Mouse (Mus musculus) cerebellum, postnatal 25 days (tissue): ENCODE results near the gene Nhsl2.

Experiments used
- DNase-seq, 2 experiments: peaks; one replicate each; pipeline ENCODE4 v3.0.0; 2021; ENCODE audit warnings: mixed read lengths in 2 of 2

Nhsl2 gene

DNA sequence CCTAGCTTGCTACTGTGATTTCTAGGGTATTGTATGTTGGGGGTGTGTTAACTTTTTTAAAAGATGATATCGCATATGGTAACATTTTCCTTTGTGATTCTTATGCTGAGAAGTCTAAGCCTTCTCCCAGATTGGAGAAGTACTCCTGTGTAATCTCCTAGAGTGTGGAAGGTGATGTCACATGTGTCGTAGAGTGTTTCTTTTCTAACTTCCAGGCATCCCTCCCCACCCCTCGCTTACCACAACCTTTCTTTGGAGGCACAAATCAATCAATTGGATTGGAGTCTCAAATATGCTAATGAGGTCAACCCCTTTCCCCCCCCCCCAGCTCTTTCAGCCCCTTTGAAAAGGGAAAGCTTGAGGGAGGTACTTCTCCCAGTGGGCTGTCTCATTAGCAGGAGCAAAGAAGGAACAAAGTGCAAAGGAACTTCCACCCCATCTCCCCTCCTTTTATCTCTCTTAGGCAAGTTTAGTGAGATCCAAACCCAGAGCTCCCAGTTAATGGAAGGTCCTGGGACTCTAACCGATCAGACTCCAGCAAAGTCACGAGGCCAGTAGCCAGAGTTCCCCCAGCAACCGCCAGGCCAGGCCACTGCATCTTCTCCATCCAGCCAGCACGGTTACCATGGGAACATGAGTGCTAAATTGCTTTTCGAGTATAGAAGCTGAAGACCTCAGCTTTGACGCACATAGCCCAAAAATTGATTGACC is 137.6 kb downstream of the Nhsl2 start:
- DNase-seq, result no peak

- peak; percentile 56 to 76 for DNase-seq
Observed at GRCm38 (mm10) chrX:101993841-101994571, 144.8 kb downstream of the Nhsl2 start.

DNA sequence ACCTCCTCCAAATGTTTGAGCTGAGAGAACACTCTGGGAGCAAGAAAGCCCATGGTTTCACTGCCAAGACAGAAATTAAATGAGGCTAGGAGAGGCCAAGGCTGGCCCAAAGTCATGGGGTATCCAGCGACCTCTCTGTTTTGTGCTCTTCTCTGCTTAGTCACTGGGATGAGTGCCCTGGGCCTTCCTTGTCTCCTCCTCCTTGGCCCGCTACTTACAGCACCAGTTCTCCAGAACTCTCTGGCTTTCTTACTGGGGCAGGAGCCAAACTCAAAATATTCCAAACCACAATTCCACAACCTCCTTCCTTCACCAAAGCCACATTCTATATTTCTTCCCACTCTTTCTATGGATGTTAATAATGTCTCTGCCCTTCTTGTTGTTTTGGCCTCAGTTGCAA is 147.5 kb downstream of the Nhsl2 start:
- no peak for DNase-seq

DNA sequence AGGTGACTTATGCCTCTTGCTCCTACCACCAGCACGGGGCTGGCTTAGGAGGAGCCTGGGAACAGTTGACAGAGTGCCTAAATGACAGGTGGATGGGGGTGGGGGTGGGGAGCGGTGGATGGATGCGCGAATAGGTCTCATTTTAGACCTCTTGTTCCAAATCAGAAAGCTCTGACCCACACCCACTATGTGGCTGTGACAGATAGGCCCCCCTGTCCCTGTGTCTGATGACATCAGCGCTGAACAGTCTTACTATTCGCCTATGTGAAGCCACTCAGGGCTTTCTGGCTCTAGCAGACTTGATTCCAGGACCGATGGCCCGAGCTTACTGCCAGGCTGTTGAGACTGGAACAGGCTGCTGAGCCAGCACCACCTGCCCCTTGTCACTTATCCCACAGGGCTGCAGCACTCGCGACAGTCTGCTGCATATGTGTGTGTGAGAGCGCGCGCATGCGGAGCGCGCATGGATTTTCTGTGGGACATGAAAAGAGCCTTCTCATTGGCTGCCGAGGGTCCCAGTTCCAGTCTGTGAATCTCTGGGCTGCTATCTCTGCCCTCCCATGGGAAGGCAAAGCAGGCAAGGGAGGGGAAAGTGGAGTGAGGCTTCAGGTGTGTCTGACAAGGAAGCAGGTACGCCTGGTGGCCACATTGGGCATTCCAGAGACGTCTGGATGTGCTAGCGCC is 154.6 kb downstream of the Nhsl2 start:
- DNase-seq, result peak; percentile 75 to 81

DNA sequence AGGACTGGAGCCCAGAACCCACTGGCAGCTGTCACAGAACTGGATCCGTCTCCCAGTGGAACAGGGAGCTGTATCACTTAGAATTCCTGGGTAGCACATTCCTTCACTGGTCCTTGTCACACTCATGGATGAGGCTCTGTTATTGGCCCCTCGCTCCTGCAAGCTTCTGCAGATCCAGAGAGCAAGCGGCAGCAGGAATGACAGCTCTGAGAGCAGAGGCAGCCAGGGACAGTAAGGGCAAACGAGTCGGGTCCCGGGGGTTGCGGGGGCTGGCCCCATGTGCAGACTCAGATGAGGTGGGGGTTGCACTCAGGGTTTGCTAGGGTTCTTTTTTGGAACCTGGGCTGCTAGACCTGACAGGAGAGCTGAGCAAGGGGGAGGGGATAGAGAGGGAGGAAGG is 155.2 kb downstream of the Nhsl2 start:
- DNase-seq, result no peak

- peak in 1 of 2 experiments; percentile 28 for DNase-seq
Observed at GRCm38 (mm10) chrX:102005141-102005641, 156.0 kb downstream of the Nhsl2 start.

DNA sequence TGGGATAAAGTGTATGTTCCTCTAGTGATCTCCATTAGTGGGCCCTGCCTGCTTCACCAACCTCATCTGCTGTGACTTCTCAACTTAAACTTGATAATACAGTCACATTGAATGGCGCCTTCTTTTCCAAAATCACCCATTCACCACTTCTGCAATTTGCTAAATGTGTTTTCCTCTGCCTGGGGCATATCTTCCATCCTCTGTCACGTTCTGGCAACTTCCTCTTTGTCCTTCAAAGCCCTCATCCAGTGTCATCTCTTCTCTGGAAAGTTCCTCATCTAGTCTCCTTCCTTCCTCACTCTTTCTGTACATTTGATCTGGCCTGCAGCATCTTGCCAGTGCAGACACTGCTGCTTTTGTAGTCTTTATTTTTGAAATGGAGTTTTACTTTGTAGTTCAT is 158.8 kb downstream of the Nhsl2 start:
- DNase-seq, result no peak

- peak in 1 of 2 experiments; percentile 19 for DNase-seq
Observed at GRCm38 (mm10) chrX:102017213-102017923, 168.2 kb downstream of the Nhsl2 start.

DNA sequence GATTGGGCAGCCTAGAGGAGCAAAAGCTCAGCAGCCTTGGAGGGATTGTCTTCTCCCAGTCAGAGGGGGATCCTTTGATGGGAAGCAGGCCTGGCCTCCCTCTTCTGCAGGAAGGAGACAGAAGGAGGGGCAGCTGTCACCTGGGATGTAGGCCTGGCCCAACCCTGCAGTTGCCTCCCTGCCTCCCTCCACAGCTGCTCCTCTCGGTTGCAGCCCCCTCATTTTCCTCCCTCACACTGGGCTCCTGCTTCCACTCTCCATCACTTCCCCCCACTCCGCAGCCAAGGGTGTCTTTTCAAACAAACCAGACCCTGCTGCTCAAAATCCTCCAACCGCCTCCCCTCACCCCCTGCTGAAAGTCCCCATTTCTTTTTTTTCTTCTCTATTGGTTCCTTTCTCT is 169.7 kb downstream of the Nhsl2 start:
- DNase-seq, result no peak

DNA sequence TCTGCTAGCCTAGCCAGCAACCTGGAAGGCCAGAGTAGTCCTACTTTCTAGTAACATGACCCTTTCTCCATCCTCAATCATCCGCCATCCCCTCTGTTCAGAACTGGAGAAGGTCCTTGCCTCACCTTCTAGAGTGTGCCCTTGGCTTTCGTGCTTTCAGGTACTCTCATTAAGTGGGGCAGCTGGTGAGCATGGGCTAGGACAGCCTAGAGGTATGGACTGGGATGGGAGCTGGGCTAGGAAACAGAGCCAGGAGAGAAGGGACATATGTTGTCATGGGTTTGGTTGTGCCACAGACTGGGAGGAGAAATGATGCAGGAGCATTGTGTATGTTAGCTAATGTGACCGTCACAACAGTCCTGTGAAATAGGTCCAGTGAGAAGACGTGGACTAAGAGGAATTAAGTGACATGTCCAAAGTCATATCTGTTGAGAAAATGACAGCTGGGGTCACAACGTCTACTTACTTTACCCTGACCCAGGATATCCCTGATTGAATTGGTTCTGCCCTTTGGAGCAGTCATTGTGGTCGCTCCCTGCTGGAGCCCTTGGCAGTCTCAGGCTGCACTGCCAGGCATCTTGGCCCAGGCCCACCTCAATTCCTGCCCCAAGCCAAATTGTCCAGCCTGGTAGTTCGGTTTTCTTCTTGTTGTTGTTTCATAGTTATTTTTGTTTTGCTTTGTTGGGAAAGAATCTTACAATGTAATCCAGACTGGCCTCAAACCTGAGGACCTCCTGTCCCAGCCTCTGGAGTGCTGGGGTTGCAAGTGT is 170.5 kb downstream of the Nhsl2 start:
- DNase-seq, result peak; percentile 61 to 73

GRCm38 (mm10) chrX:102024976-102025375 is 175.8 kb downstream of the Nhsl2 start:
- DNase-seq, result no peak

GRCm38 (mm10) chrX:102031851-102032250 is 182.7 kb downstream of the Nhsl2 start:
- no peak for DNase-seq

DNA sequence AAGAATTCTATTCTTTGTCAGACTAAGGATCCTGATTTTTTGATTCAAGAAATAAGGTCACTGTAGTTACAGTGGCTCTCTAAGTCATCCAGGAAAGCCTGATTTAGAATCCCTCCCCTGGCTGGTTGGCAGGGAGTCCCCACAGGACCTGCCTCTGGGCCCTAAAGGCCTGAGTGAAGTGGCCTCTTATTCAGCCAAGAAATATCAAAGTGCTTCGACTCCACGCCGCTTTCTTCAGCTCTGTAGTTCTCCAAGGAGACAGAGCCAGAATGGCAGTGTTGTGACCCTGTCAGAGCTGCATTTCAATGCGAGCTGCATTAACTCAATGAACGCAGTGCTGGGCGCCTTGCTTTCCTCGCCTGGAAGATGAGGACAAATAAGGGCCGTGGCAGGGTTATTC is 183.2 kb downstream of the Nhsl2 start:
- DNase-seq, result no peak

- no peak for DNase-seq
Observed at GRCm38 (mm10) chrX:102033566-102033965, 184.4 kb downstream of the Nhsl2 start.

DNA sequence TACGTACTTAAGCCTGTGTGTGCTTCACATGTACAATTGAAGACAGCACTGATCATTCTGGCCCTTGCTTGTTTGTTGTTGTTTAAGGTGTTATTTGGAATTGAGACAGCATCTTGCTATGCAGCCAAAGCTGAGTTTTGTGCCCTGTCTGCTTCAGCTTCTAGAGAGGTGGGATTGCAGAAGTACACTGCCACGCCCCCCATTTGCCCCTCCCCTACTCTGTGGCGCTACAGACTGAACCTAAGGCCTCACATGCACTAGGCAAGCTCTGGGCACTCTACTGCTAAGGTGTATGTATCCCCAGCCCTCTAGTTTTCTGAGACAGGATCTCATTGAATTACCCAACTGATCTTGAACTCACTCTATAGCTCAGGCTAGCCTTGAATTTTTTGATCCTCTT is 186.5 kb downstream of the Nhsl2 start:
- DNase-seq, result no peak

GRCm38 (mm10) chrX:102036866-102037361 is 187.7 kb downstream of the Nhsl2 start:
- no peak for DNase-seq

GRCm38 (mm10) chrX:102037506-102037905 is 188.3 kb downstream of the Nhsl2 start:
- DNase-seq, result peak; percentile 59 to 82

DNA sequence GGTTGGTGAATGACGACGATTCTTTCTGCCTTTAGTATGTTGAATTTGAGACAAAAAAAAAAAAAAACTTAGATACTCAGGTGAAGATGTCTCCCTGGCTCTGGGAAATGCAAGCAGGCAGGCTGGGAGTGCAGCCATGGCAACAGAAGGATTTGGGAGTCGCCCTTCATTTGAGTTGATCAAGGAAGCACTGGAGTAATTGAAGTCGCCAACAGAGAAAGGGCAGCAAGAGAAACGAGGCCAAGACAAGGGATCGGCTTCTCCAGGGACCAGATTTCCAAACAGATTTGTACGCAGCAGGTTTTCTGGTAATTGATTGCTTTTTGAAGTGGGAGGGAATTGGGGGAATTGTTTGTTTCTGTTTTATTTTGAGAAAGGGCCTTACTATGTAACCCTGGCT is 192.4 kb downstream of the Nhsl2 start:
- peak in 1 of 2 experiments; percentile 47 for DNase-seq

DNA sequence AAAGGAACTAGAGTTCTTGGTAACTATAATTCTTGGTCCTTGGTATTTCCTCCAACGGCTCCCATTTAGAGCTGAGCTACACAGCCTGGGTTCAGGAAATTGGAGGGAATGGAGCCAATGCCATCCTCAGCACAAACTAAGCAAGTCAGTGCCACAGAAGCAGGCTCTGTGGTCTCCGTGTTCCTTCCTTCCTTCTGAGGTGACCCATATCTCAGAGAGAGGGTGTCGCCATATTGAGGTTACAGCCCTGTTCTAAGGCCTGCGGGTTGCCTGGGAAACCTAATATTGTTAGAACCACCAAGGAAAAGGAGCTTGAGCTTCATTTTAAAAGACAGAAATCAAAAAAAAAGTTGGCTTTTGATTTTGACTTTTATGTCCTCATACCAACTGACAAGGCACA is 193.2 kb downstream of the Nhsl2 start:
- DNase-seq, result no peak

DNA sequence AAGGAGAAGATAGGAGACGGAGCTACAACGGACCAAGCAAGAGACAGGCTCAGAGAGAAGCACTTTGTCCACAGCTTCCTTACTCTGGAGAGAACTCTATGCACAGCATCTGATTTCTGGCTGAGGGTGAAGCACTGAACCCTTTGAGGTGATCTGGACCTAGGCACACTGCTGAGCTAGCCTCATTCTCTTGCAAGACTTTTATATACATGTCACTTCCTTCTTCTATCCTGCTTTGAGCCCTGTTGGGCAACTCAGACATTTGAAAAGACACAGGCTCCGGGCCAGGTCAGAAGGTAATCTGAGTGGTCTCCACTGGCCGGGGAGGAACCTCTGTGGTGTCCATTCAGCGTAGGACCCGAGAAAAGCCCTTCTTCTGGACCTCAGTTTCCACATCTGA is 201.4 kb downstream of the Nhsl2 start:
- no peak for DNase-seq

- DNase-seq, result no peak
Observed at GRCm38 (mm10) chrX:102051225-102051624, 202.0 kb downstream of the Nhsl2 start.

- DNase-seq, result no peak
Observed at GRCm38 (mm10) chrX:102053371-102053770, 204.2 kb downstream of the Nhsl2 start.
